Mouse (Mus musculus) liver, embryonic 14.5 days (tissue): ENCODE results near the gene Lad1. TPM values are rescaled to one million over a fixed set of nuclear protein-coding genes. Genes with fewer than 3 reads are reported as not detected.

Experiments
- ATAC-seq: fragments of 200-750 bp; cut with Nextera tagmentation; 2 replicates; pipeline ENCODE4 v1.8.0; 2017; ENCODE audit warnings: moderate number of reproducible peaks, mild to moderate bottlenecking, moderate library complexity; ENCODE audit not compliant: insufficient read depth
- DNase-seq, 3 experiments: peaks; one replicate each; pipeline ENCODE4 v3.0.0-alpha.2; 2012 to 2013; ENCODE audit warnings: low read depth in 3 of 3, low spot score in 3 of 3
- H3K27ac ChIP-seq: fragments of 300-500 bp; sonication (generic); 2 replicates; pipeline ENCODE4 v1.5.1; 2014; ENCODE audit warnings: moderate library complexity, mild to moderate bottlenecking, control low read depth, inconsistent platforms
- H3K27me3 ChIP-seq: fragments of 300-500 bp; sonication (generic); 2 replicates; pipeline ENCODE4 v1.6.1; 2014; ENCODE audit warnings: mild to moderate bottlenecking, low read length, moderate library complexity; ENCODE audit not compliant: control insufficient read depth, insufficient read depth
- H3K36me3 ChIP-seq: fragments of 300-500 bp; sonication (generic); replicated peaks from 2 replicates; pipeline ENCODE4 v1.6.1; 2014; ENCODE audit warnings: low read depth; ENCODE audit not compliant: control insufficient read depth, insufficient read depth
- H3K4me1 ChIP-seq, 2 experiments: fragments of 200-500 bp in 1 of 2; fragments of 300-500 bp in 1 of 2; sonication (generic) in 1 of 2; replicated peaks; 2 replicates each; pipeline ENCODE4 v1.6.1; 2012 to 2014; ENCODE audit warnings: antibody characterized with exemption in 1 of 2, inconsistent platforms in 1 of 2, low read length in 1 of 2; ENCODE audit not compliant: control insufficient read depth in 2 of 2, insufficient read depth in 2 of 2
- H3K4me2 ChIP-seq: fragments of 300-500 bp; sonication (generic); 2 replicates; pipeline ENCODE4 v1.6.1; 2014; ENCODE audit warnings: low read depth, mild to moderate bottlenecking, control low read depth, moderate library complexity
- H3K4me3 ChIP-seq, 2 experiments: fragments of 200-500 bp in 1 of 2; fragments of 300-500 bp in 1 of 2; sonication (generic) in 1 of 2; 2 replicates each; pipeline ENCODE4 v1.5.1; 2012 to 2014; ENCODE audit warnings: low read depth in 2 of 2, low read length in 2 of 2, mild to moderate bottlenecking in 2 of 2, control low read depth in 1 of 2, inconsistent platforms in 1 of 2, moderate library complexity in 1 of 2; ENCODE audit not compliant: insufficient read depth in 1 of 2
- H3K9ac ChIP-seq: fragments of 300-500 bp; sonication (generic); replicated peaks from 2 replicates; pipeline ENCODE4 v1.6.1; 2014; ENCODE audit warnings: mild to moderate bottlenecking, control low read depth, moderate library complexity
- H3K9me3 ChIP-seq: fragments of 300-500 bp; sonication (generic); 2 replicates; pipeline ENCODE4 v1.6.1; 2016; ENCODE audit warnings: low read length, mixed read lengths; ENCODE audit not compliant: control insufficient read depth
- CTCF ChIP-seq: IDR thresholded peaks from 2 replicates; pipeline ENCODE4 v1.5.1; 2016; ENCODE audit warnings: antibody characterized with exemption, low read depth, control low read depth
- EP300 ChIP-seq: IDR thresholded peaks from 2 replicates; pipeline ENCODE4 v1.6.1; 2016; ENCODE audit warnings: antibody characterized with exemption, low read depth
- WGBS: fragments of 180-500 bp; shearing (Covaris S2); extraction: QIAGEN DNeasy Blood & Tissue Kit; methylation state at CpG from one replicate; pipeline ENCODE4 v1.1.7; 2014; ENCODE audit not compliant: insufficient replicate concordance; 5-methylcytosine and 5-hydroxymethylcytosine counted together
- polyA plus RNA-seq, 2 experiments: library from polyadenylated mRNA; depleted of rRNA in 1 of 2; stranded (reverse) in 1 of 2; unstranded in 1 of 2; fragments of >200 nt; fragmentation: Nextera tagmentation in 1 of 2; extraction: Ambion mirVana in 1 of 2; gene quantifications; 2 replicates each; pipeline versions ENCODE4 v1.2.1 to v1.2.3; 2012 to 2014

The Lad1 gene
- polyA plus RNA-seq (2012; rRNA removed) (0.12 and 0.30 TPM in 2 replicates), polyA plus RNA-seq (2014; fragmentation: Nextera tagmentation; extraction: Ambion mirVana) (0.13 and 0.14 TPM in 2 replicates)

GRCm38 (mm10) chr1:135818481-135819086 lies at the start of gene Lad1:
Lad1 (plus strand) TSS chr1:135818598.
- peak within 1 kb of the TSS; percentile 55 for H3K4me2 ChIP-seq
- no peak within 1 kb of the TSS for H3K27ac ChIP-seq
- H3K4me3 ChIP-seq: peak within 1 kb of the TSS; percentile 22 to 37; a peak in 2 of 4 replicates
- TF ChIP-seq CTCF (no peak), EP300 (no peak)
- H3K4me1 ChIP-seq: no peaks in the 10 kb centered on the region
- no peaks in the 10 kb centered on the region for H3K9me3 ChIP-seq
- no peak for DNase-seq
- ATAC-seq: no peak
- WGBS: under 1% methylated on average over 63 of the region's 63 CpGs
- H3K9ac ChIP-seq: no peak within 1 kb of the TSS; the same call in 1 of the 2 replicates
- peaks cover 44% of the 10 kb centered on the region for H3K27me3 ChIP-seq
- H3K36me3 ChIP-seq: no peaks in the 10 kb centered on the region

- H3K9me3 ChIP-seq: no peaks in the 10 kb centered on the region
- TF ChIP-seq CTCF: no peak
- no peak for TF ChIP-seq EP300
- no peak overlapping the region for H3K9ac ChIP-seq
- no peaks in the 10 kb centered on the region for H3K36me3 ChIP-seq
- no peak overlapping the region for H3K27ac ChIP-seq
- H3K4me1 ChIP-seq: peaks cover 0 to 2% of the 10 kb centered on the region in 2 experiments; a peak in 2 of 4 replicates
- DNase-seq (no peak), ATAC-seq (no peak)
- WGBS: 40% methylated on average over 7 of the region's 7 CpGs
- no peak overlapping the region for H3K4me3 ChIP-seq
- H3K27me3 ChIP-seq: peaks cover 19% of the 10 kb centered on the region
- no peak overlapping the region for H3K4me2 ChIP-seq
Observed at GRCm38 (mm10) chr1:135770237-135770636, 48.2 kb upstream of the Lad1 start.

GRCm38 (mm10) chr1:135770896-135771572 lies 47.4 kb upstream of the Lad1 start:
- no peak for ATAC-seq
- TF ChIP-seq EP300 (no peak), CTCF (no peak)
- H3K27me3 ChIP-seq: peaks cover 11% of the 10 kb centered on the region
- H3K9ac ChIP-seq: no peak overlapping the region
- no peak overlapping the region for H3K4me3 ChIP-seq
- no peaks in the 10 kb centered on the region; a peak in 1 of 4 replicates for H3K4me1 ChIP-seq
- 27% methylated on average over 12 of the region's 12 CpGs for WGBS
- H3K4me2 ChIP-seq: no peak overlapping the region
- H3K36me3 ChIP-seq: no peaks in the 10 kb centered on the region
- H3K27ac ChIP-seq: no peak overlapping the region
- no peaks in the 10 kb centered on the region for H3K9me3 ChIP-seq
- DNase-seq: no peak

GRCm38 (mm10) chr1:135771573-135771970 lies 46.8 kb upstream of the Lad1 start:
- Histone ChIP-seq H3K27me3 (peaks cover 7% of the 10 kb centered on the region), H3K9me3 (no peaks in the 10 kb centered on the region), H3K4me1 (peaks cover 0 to 2% of the 10 kb centered on the region in 2 experiments; a peak in 1 of 4 replicates), H3K9ac (no peak overlapping the region), H3K4me3 (no peak overlapping the region), H3K27ac (no peak overlapping the region), H3K36me3 (no peaks in the 10 kb centered on the region), H3K4me2 (no peak overlapping the region)
- TF ChIP-seq CTCF: no peak
- WGBS: 53% methylated on average over 8 of the region's 8 CpGs
- DNase-seq (no peak), ATAC-seq (no peak)

- Histone ChIP-seq H3K4me3 (no peak overlapping the region), H3K27me3 (no peaks in the 10 kb centered on the region), H3K36me3 (no peaks in the 10 kb centered on the region), H3K4me2 (no peak overlapping the region), H3K4me1 (0 out of 4 replicates have a peak, but pooled peaks cover 0 to 2% of the 10 kb centered on the region in 2 experiments), H3K9me3 (no peaks in the 10 kb centered on the region), H3K9ac (no peak overlapping the region), H3K27ac (no peak overlapping the region)
- ATAC-seq (no peak), DNase-seq (no peak)
- TF ChIP-seq CTCF: no peak
- TF ChIP-seq EP300: no peak
Observed at GRCm38 (mm10) chr1:135776596-135776995, 41.8 kb upstream of the Lad1 start.
